Mouse (Mus musculus): ENCODE results near the gene Nfib. TPM values are rescaled to one million over a fixed set of nuclear protein-coding genes. Genes with fewer than 3 reads are reported as not detected.

The Nfib gene
- total and polyA plus RNA-seq, 3 experiments, result 32.1 to 121 (median 118) TPM

GRCm38 (mm10) chr4:82662626-82663025, 42.9 kb downstream of the Nfib start:
- Histone ChIP-seq H3K9ac (ENCODE audit: low read depth, low read length) (no peak overlapping the region), H3K27ac (no peak overlapping the region), H3K27me3 (ENCODE audit: control insufficient read depth, insufficient read depth, low read length) (no peaks in the 10 kb centered on the region), H3K4me1 (ENCODE audit: control insufficient read depth, insufficient read depth, low read length) (no peaks in the 10 kb centered on the region), H3K79me2 (replicated peaks; ENCODE audit: control insufficient read depth, insufficient read depth, low read length) (no peaks in the 10 kb centered on the region), H3K36me3 (ENCODE audit: control insufficient read depth, insufficient read depth, low read length) (no peaks in the 10 kb centered on the region), H3K4me3 (no peak overlapping the region)
- DNase-seq, result no peak
- WGBS, result 64% methylated on average over 3 of the region's 3 CpGs
- no peak for TF ChIP-seq POLR2A (IDR thresholded peaks at IDR 0.05; ENCODE audit: insufficient read depth, low read depth, low read length)
- TF ChIP-seq CTCF (IDR thresholded peaks at IDR 0.05), result no peak
- no peak for TF ChIP-seq EP300 (IDR thresholded peaks at IDR 0.05; ENCODE audit: insufficient read depth, low read depth, low read length)
- intact Hi-C loops (cut with DNase I), result no loop called here

- TF ChIP-seq CTCF (IDR thresholded peaks at IDR 0.05) (no peak), POLR2A (IDR thresholded peaks at IDR 0.05; ENCODE audit: insufficient read depth, low read depth, low read length) (no peak), EP300 (IDR thresholded peaks at IDR 0.05; ENCODE audit: insufficient read depth, low read depth, low read length) (no peak)
- DNase-seq, result no peak
- intact Hi-C loops (cut with DNase I), result no loop called here
- Histone ChIP-seq H3K27me3 (ENCODE audit: control insufficient read depth, insufficient read depth, low read length) (no peaks in the 10 kb centered on the region), H3K27ac (no peak overlapping the region), H3K4me1 (ENCODE audit: control insufficient read depth, insufficient read depth, low read length) (no peaks in the 10 kb centered on the region), H3K9ac (ENCODE audit: low read depth, low read length) (no peak overlapping the region), H3K79me2 (replicated peaks; ENCODE audit: control insufficient read depth, insufficient read depth, low read length) (no peaks in the 10 kb centered on the region), H3K36me3 (ENCODE audit: control insufficient read depth, insufficient read depth, low read length) (no peaks in the 10 kb centered on the region), H3K4me3 (no peak overlapping the region)
- WGBS, result 64% methylated on average over 9 of the region's 9 CpGs
These were observed 43.3 kb downstream of the Nfib start for GRCm38 (mm10) chr4:82662222-82662621.

GRCm38 (mm10) chr4:82661215-82661614, 44.3 kb downstream of the Nfib start:
- no peaks in the 10 kb centered on the region for H3K36me3 ChIP-seq (ENCODE audit: control insufficient read depth, insufficient read depth, low read length)
- no peak overlapping the region for H3K27ac ChIP-seq
- no peaks in the 10 kb centered on the region for H3K27me3 ChIP-seq (ENCODE audit: control insufficient read depth, insufficient read depth, low read length)
- DNase-seq, result no peak
- intact Hi-C loops (cut with DNase I), result no loop called here
- H3K4me1 ChIP-seq (ENCODE audit: control insufficient read depth, insufficient read depth, low read length), result no peaks in the 10 kb centered on the region
- TF ChIP-seq CTCF (IDR thresholded peaks at IDR 0.05) (no peak), POLR2A (IDR thresholded peaks at IDR 0.05; ENCODE audit: insufficient read depth, low read depth, low read length) (no peak), EP300 (IDR thresholded peaks at IDR 0.05; ENCODE audit: insufficient read depth, low read depth, low read length) (no peak)
- WGBS, result 90% methylated on average over 7 of the region's 7 CpGs
- no peaks in the 10 kb centered on the region for H3K79me2 ChIP-seq (replicated peaks; ENCODE audit: control insufficient read depth, insufficient read depth, low read length)
- H3K4me3 ChIP-seq, result no peak overlapping the region
- no peak overlapping the region for H3K9ac ChIP-seq (ENCODE audit: low read depth, low read length)

- no peaks in the 10 kb centered on the region for H3K27me3 ChIP-seq (ENCODE audit: control insufficient read depth, insufficient read depth, low read length)
- TF ChIP-seq CTCF (IDR thresholded peaks at IDR 0.05), result no peak
- TF ChIP-seq EP300 (IDR thresholded peaks at IDR 0.05; ENCODE audit: insufficient read depth, low read depth, low read length), result no peak
- no peak for TF ChIP-seq POLR2A (IDR thresholded peaks at IDR 0.05; ENCODE audit: insufficient read depth, low read depth, low read length)
- 38% methylated on average over 5 of the region's 5 CpGs for WGBS
- H3K79me2 ChIP-seq (replicated peaks; ENCODE audit: control insufficient read depth, insufficient read depth, low read length), result no peaks in the 10 kb centered on the region
- DNase-seq, result no peak
- intact Hi-C loops (cut with DNase I), result loop anchor here (10.0 kb wide), 1 partner anchor 179 kb away; no protein-coding TSS in a partner anchor
- H3K9ac ChIP-seq (ENCODE audit: low read depth, low read length), result no peak overlapping the region
- H3K4me1 ChIP-seq (ENCODE audit: control insufficient read depth, insufficient read depth, low read length), result no peaks in the 10 kb centered on the region
- H3K4me3 ChIP-seq, result no peak overlapping the region
- no peak overlapping the region for H3K27ac ChIP-seq
- no peaks in the 10 kb centered on the region for H3K36me3 ChIP-seq (ENCODE audit: control insufficient read depth, insufficient read depth, low read length)
These were observed 59.9 kb downstream of the Nfib start for GRCm38 (mm10) chr4:82645679-82646078.

GRCm38 (mm10) chr4:82644797-82645196, 60.8 kb downstream of the Nfib start:
- no peak for TF ChIP-seq EP300 (IDR thresholded peaks at IDR 0.05; ENCODE audit: insufficient read depth, low read depth, low read length)
- no peak for TF ChIP-seq POLR2A (IDR thresholded peaks at IDR 0.05; ENCODE audit: insufficient read depth, low read depth, low read length)
- TF ChIP-seq CTCF (IDR thresholded peaks at IDR 0.05), result no peak
- Histone ChIP-seq H3K27ac (no peak overlapping the region), H3K27me3 (ENCODE audit: control insufficient read depth, insufficient read depth, low read length) (no peaks in the 10 kb centered on the region), H3K9ac (ENCODE audit: low read depth, low read length) (no peak overlapping the region), H3K4me3 (no peak overlapping the region), H3K36me3 (ENCODE audit: control insufficient read depth, insufficient read depth, low read length) (no peaks in the 10 kb centered on the region), H3K4me1 (ENCODE audit: control insufficient read depth, insufficient read depth, low read length) (no peaks in the 10 kb centered on the region), H3K79me2 (replicated peaks; ENCODE audit: control insufficient read depth, insufficient read depth, low read length) (no peaks in the 10 kb centered on the region)
- no peak for DNase-seq
- intact Hi-C loops (cut with DNase I), result loop anchor here (5.0 to 10.0 kb wide), 3 partner anchors 63 to 288 kb away; partner anchors contain the start of gene Nfib
- WGBS, result 85% methylated on average over 9 of the region's 9 CpGs

GRCm38 (mm10) chr4:82643734-82644085, 61.8 kb downstream of the Nfib start:
- no peaks in the 10 kb centered on the region for H3K27me3 ChIP-seq (ENCODE audit: control insufficient read depth, insufficient read depth, low read length)

More at GRCm38 (mm10) chr4:82643734-82644085, 61.8 kb downstream of the Nfib start:
- intact Hi-C loops (cut with DNase I), result loop anchor here (5.0 to 10.0 kb wide), 3 partner anchors 64 to 289 kb away; partner anchors contain the start of gene Nfib
- H3K4me1 ChIP-seq (ENCODE audit: control insufficient read depth, insufficient read depth, low read length), result no peaks in the 10 kb centered on the region
- no peak overlapping the region for H3K27ac ChIP-seq
- DNase-seq, result no peak
- WGBS, result 89% methylated on average over 5 of the region's 5 CpGs
- H3K36me3 ChIP-seq (ENCODE audit: control insufficient read depth, insufficient read depth, low read length), result no peaks in the 10 kb centered on the region
- H3K4me3 ChIP-seq, result no peak overlapping the region
- no peak overlapping the region for H3K9ac ChIP-seq (ENCODE audit: low read depth, low read length)
- TF ChIP-seq CTCF (IDR thresholded peaks at IDR 0.05) (no peak), EP300 (IDR thresholded peaks at IDR 0.05; ENCODE audit: insufficient read depth, low read depth, low read length) (no peak)
- H3K79me2 ChIP-seq (replicated peaks; ENCODE audit: control insufficient read depth, insufficient read depth, low read length), result no peaks in the 10 kb centered on the region

Data from heart, adult 2 months (tissue).